Mouse (Mus musculus) MEL (cell line): ENCODE data around the gene Edem1.

Source experiments
- CTCF ChIP-seq, 3 experiments: IDR thresholded peaks in 2 of 3; conservative IDR thresholded peaks in 1 of 3; 2 replicates each; pipeline ENCODE4 v1.5.1; 2011 to 2012; ENCODE audit warnings: low read length in 3 of 3, low read depth in 2 of 3, mild to moderate bottlenecking in 2 of 3, improper control_type of control experiment in 1 of 3, inconsistent platforms in 1 of 3, mixed read lengths in 1 of 3, moderate library complexity in 1 of 3; ENCODE audit not compliant: control insufficient read depth in 1 of 3, insufficient read depth in 1 of 3, poor library complexity in 1 of 3, severe bottlenecking in 1 of 3
- KAT2A ChIP-seq: conservative IDR thresholded peaks from 2 replicates; pipeline ENCODE4 v1.6.1; 2012; ENCODE audit warnings: low read depth, low read length, improper control_type of control experiment, inconsistent platforms
- MAX ChIP-seq: IDR thresholded peaks from 2 replicates; pipeline ENCODE4 v1.6.1; 2011; ENCODE audit warnings: low read length, improper control_type of control experiment
- MYB ChIP-seq: IDR thresholded peaks from 2 replicates; pipeline ENCODE4 v1.6.1; 2011; ENCODE audit warnings: mild to moderate bottlenecking, low read depth, low read length, improper control_type of control experiment
- POLR2A ChIP-seq, 2 experiments: IDR thresholded peaks; 2 replicates each; pipeline ENCODE4 v1.6.1; 2011 to 2012; ENCODE audit warnings: low read length in 2 of 2, mild to moderate bottlenecking in 2 of 2, control low read depth in 1 of 2, improper control_type of control experiment in 1 of 2, low read depth in 1 of 2, moderate library complexity in 1 of 2; ENCODE audit not compliant: control insufficient read depth in 1 of 2, insufficient read depth in 1 of 2, poor library complexity in 1 of 2
- TCF12 ChIP-seq: IDR thresholded peaks from 2 replicates; pipeline ENCODE4 v1.6.1; 2014; ENCODE audit warnings: low read depth, mild to moderate bottlenecking, inconsistent platforms, low read length, improper control_type of control experiment, moderate library complexity
- USF1 ChIP-seq: IDR thresholded peaks from 2 replicates; pipeline ENCODE4 v1.6.1; 2014; ENCODE audit warnings: low read depth, mild to moderate bottlenecking, inconsistent platforms, low read length, improper control_type of control experiment, moderate library complexity

- TF ChIP-seq CTCF (IDR thresholded peaks at IDR 0.05 in 2 of 3, conservative IDR thresholded peaks at IDR 0.05 in 1 of 3; ENCODE audit: control insufficient read depth in 1 of 3, insufficient read depth in 1 of 3, low read depth in 2 of 3, low read length in 3 of 3, poor library complexity in 1 of 3, severe bottlenecking in 1 of 3): no peak
- no peak for TF ChIP-seq MYB
- TF ChIP-seq KAT2A: no peak
- TF ChIP-seq POLR2A (IDR thresholded peaks at IDR 0.05; ENCODE audit: control insufficient read depth in 1 of 2, insufficient read depth in 1 of 2, low read depth in 1 of 2, low read length in 2 of 2, poor library complexity in 1 of 2): no peak
- TF ChIP-seq TCF12: no peak
- TF ChIP-seq USF1: no peak
- TF ChIP-seq MAX: no peak
Measured at GRCm38 (mm10) chr6:108843664-108844063, 15.2 kb downstream of the Edem1 start.
